Mouse (Mus musculus) testis, adult 2 months (tissue): ENCODE results near the gene Frzb. TPM values are rescaled to one million over a fixed set of nuclear protein-coding genes. Genes with fewer than 3 reads are reported as not detected.

Source experiments
- H3K27ac ChIP-seq: fragments of 200-500 bp; 2 replicates; pipeline ENCODE4 v1.5.1; 2012; ENCODE audit warnings: low read depth, low read length; ENCODE audit not compliant: control insufficient read depth, insufficient read depth
- H3K27me3 ChIP-seq: fragments of 200-500 bp; 2 replicates; pipeline ENCODE4 v1.6.1; 2012; ENCODE audit warnings: mild to moderate bottlenecking, low read length, moderate library complexity; ENCODE audit not compliant: control insufficient read depth, insufficient read depth
- H3K36me3 ChIP-seq: fragments of 200-500 bp; 2 replicates; pipeline ENCODE4 v1.6.1; 2012; ENCODE audit warnings: mild to moderate bottlenecking, low read length; ENCODE audit not compliant: control insufficient read depth, insufficient read depth
- H3K4me1 ChIP-seq: fragments of 200-500 bp; 2 replicates; pipeline ENCODE4 v1.6.1; 2012; ENCODE audit warnings: low read length; ENCODE audit not compliant: control insufficient read depth, insufficient read depth
- H3K4me3 ChIP-seq: fragments of 200-500 bp; 2 replicates; pipeline ENCODE4 v1.5.1; 2012; ENCODE audit warnings: low read depth, mild to moderate bottlenecking, low read length, moderate library complexity, mixed read lengths; ENCODE audit not compliant: control insufficient read depth
- CTCF ChIP-seq: fragments of 200-500 bp; IDR thresholded peaks from 2 replicates; pipeline ENCODE4 v1.5.1; 2012; ENCODE audit warnings: low read depth, mild to moderate bottlenecking, inconsistent platforms, low read length, moderate library complexity; ENCODE audit not compliant: control insufficient read depth, insufficient read depth, insufficient replicate concordance
- POLR2A ChIP-seq: fragments of 200-500 bp; IDR thresholded peaks from 2 replicates; pipeline ENCODE4 v1.6.1; 2012; ENCODE audit warnings: low read depth, mild to moderate bottlenecking, inconsistent platforms, low read length, moderate library complexity; ENCODE audit not compliant: control insufficient read depth
- polyA plus RNA-seq: library from polyadenylated mRNA; depleted of rRNA; stranded (reverse); fragments of >200 nt; gene quantifications from 2 replicates; pipeline ENCODE4 v1.2.3, GENCODE M21; 2012

The Frzb gene
- polyA plus RNA-seq, 1 experiment: 4.0 TPM

GRCm38 (mm10) chr2:80396864-80397263 is 50.6 kb downstream of the Frzb start:
- TF ChIP-seq POLR2A (no peak), CTCF (no peak)
- Histone ChIP-seq H3K27ac (no peak overlapping the region), H3K27me3 (no peaks in the 10 kb centered on the region), H3K36me3 (no peaks in the 10 kb centered on the region), H3K4me3 (no peak overlapping the region), H3K4me1 (no peaks in the 10 kb centered on the region)

GRCm38 (mm10) chr2:80396057-80396456 is 51.4 kb downstream of the Frzb start:
- H3K36me3 ChIP-seq: no peaks in the 10 kb centered on the region
- no peaks in the 10 kb centered on the region for H3K4me1 ChIP-seq
- H3K4me3 ChIP-seq: no peak overlapping the region
- TF ChIP-seq CTCF: no peak
- no peak for TF ChIP-seq POLR2A
- H3K27ac ChIP-seq: no peak overlapping the region
- no peaks in the 10 kb centered on the region for H3K27me3 ChIP-seq

GRCm38 (mm10) chr2:80388341-80388740 is 59.1 kb downstream of the Frzb start:
- Histone ChIP-seq H3K4me3 (no peak overlapping the region), H3K27me3 (no peaks in the 10 kb centered on the region), H3K36me3 (no peaks in the 10 kb centered on the region), H3K27ac (no peak overlapping the region), H3K4me1 (peaks cover 8% of the 10 kb centered on the region)
- TF ChIP-seq CTCF (no peak), POLR2A (no peak)

- Histone ChIP-seq H3K4me3 (no peak overlapping the region), H3K27me3 (no peaks in the 10 kb centered on the region), H3K36me3 (no peaks in the 10 kb centered on the region), H3K27ac (no peak overlapping the region), H3K4me1 (peaks cover 8% of the 10 kb centered on the region)
- TF ChIP-seq CTCF (no peak), POLR2A (no peak)
These were observed 59.8 kb downstream of the Frzb start for GRCm38 (mm10) chr2:80387668-80388067.

GRCm38 (mm10) chr2:80386255-80386654 is 61.2 kb downstream of the Frzb start:
- Histone ChIP-seq H3K4me3 (no peak overlapping the region), H3K27ac (no peak overlapping the region), H3K4me1 (peaks cover 8% of the 10 kb centered on the region), H3K27me3 (no peaks in the 10 kb centered on the region), H3K36me3 (no peaks in the 10 kb centered on the region)
- no peak for TF ChIP-seq POLR2A
- TF ChIP-seq CTCF: no peak

GRCm38 (mm10) chr2:80384447-80384846 is 63.0 kb downstream of the Frzb start:
- peaks cover 8% of the 10 kb centered on the region for H3K4me1 ChIP-seq
- no peaks in the 10 kb centered on the region for H3K36me3 ChIP-seq
- no peaks in the 10 kb centered on the region for H3K27me3 ChIP-seq
- no peak overlapping the region for H3K4me3 ChIP-seq
- TF ChIP-seq POLR2A (no peak), CTCF (no peak)
- no peak overlapping the region for H3K27ac ChIP-seq

GRCm38 (mm10) chr2:80379848-80380247 is 67.6 kb downstream of the Frzb start:
- H3K4me3 ChIP-seq: no peak overlapping the region
- no peaks in the 10 kb centered on the region for H3K4me1 ChIP-seq
- no peaks in the 10 kb centered on the region for H3K36me3 ChIP-seq
- no peak for TF ChIP-seq POLR2A
- no peak for TF ChIP-seq CTCF
- no peaks in the 10 kb centered on the region for H3K27me3 ChIP-seq
- H3K27ac ChIP-seq: no peak overlapping the region

- H3K4me1 ChIP-seq: no peaks in the 10 kb centered on the region
- H3K36me3 ChIP-seq: no peaks in the 10 kb centered on the region
- no peak overlapping the region for H3K27ac ChIP-seq
- H3K27me3 ChIP-seq: no peaks in the 10 kb centered on the region
- TF ChIP-seq CTCF (no peak), POLR2A (no peak)
- H3K4me3 ChIP-seq: no peak overlapping the region
These were observed 72.5 kb downstream of the Frzb start for GRCm38 (mm10) chr2:80374892-80375291.
